Mouse (Mus musculus) stomach, embryonic 14.5 days (tissue): Measurements from ENCODE around the gene Gm43517. TPM values are rescaled to one million over a fixed set of nuclear protein-coding genes. Genes with fewer than 3 reads are reported as not detected.

Experiments
- ATAC-seq: fragments of 200-750 bp; cut with Nextera tagmentation; 2 replicates; pipeline ENCODE4 v1.8.0; 2017; ENCODE audit warnings: low read depth, moderate TSS enrichment; ENCODE audit not compliant: insufficient number of reproducible peaks, insufficient read depth, low FRiP score
- H3K27ac ChIP-seq: fragments of 300-500 bp; sonication (generic); 2 replicates; pipeline ENCODE4 v1.5.1; 2014; ENCODE audit warnings: mild to moderate bottlenecking, low read length, moderate library complexity, mixed read lengths
- H3K27me3 ChIP-seq: fragments of 300-500 bp; sonication (generic); 2 replicates; pipeline ENCODE4 v1.6.1; 2014; ENCODE audit warnings: low read length, control low read depth, mixed read lengths; ENCODE audit not compliant: control insufficient read depth, insufficient read depth
- H3K36me3 ChIP-seq: fragments of 300-500 bp; sonication (generic); 2 replicates; pipeline ENCODE4 v1.6.1; 2014; ENCODE audit warnings: mild to moderate bottlenecking, control low read depth, low read length, moderate library complexity, mixed read lengths; ENCODE audit not compliant: control insufficient read depth, insufficient read depth
- H3K4me1 ChIP-seq: fragments of 300-500 bp; sonication (generic); 2 replicates; pipeline ENCODE4 v1.6.1; 2014; ENCODE audit warnings: low read length, control low read depth, mixed read lengths; ENCODE audit not compliant: control insufficient read depth, insufficient read depth
- H3K4me2 ChIP-seq: fragments of 300-500 bp; sonication (generic); replicated peaks from 2 replicates; pipeline ENCODE4 v1.6.1; 2014; ENCODE audit warnings: low read depth, low read length, control low read depth
- H3K4me3 ChIP-seq: fragments of 300-500 bp; sonication (generic); 2 replicates; pipeline ENCODE4 v1.5.1; 2014; ENCODE audit warnings: low read depth, low read length, control low read depth
- H3K9ac ChIP-seq: fragments of 300-500 bp; sonication (generic); replicated peaks from 2 replicates; pipeline ENCODE4 v1.6.1; 2014; ENCODE audit warnings: low read depth, mild to moderate bottlenecking, control low read depth, low read length, moderate library complexity, mixed read lengths
- H3K9me3 ChIP-seq: fragments of 300-500 bp; sonication (generic); 2 replicates; pipeline ENCODE4 v1.6.1; 2016; ENCODE audit warnings: low read depth, low read length, control low read depth; ENCODE audit not compliant: control insufficient read depth
- WGBS: fragments of 180-500 bp; shearing (Covaris S2); extraction: QIAGEN DNeasy Blood & Tissue Kit; methylation state at CpG from one replicate; pipeline ENCODE4 v1.1.7; 2014; 5-methylcytosine and 5-hydroxymethylcytosine counted together
- polyA plus RNA-seq: library from polyadenylated mRNA; unstranded; fragments of >200 nt; fragmentation: Nextera tagmentation; extraction: Ambion mirVana; gene quantifications from 2 replicates; pipeline ENCODE4 v1.2.1, GENCODE M21; 2014

Gene Gm43517
- polyA plus RNA-seq, 1 experiment from 2014 or later, result not detected

DNA sequence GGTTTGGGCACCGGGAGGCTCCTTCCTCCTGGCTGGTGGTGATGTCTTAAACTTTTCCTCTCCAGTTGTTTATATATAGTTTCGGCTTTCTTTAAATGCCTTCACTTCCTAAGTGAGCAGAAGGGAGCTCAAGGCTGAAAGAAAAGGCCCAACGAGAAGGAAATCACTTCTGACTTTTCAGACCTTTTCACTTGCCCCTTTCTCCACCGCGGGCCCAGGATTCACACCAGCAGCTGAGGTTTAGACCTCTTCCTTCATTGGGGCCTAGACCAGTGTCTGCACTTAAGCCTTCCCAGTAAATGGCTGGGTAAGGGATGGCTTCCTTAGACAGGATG lies 16.8 kb downstream of the Gm43517 start:
- Histone ChIP-seq H3K27ac (no peak overlapping the region), H3K4me3 (peak overlapping the region; percentile 39), H3K4me2 (peak overlapping the region; percentile 69), H3K9me3 (no peaks in the 10 kb centered on the region), H3K4me1 (peaks cover 6% of the 10 kb centered on the region; the same call in 1 of the 2 replicates), H3K9ac (no peak overlapping the region), H3K36me3 (no peaks in the 10 kb centered on the region), H3K27me3 (peaks cover 51% of the 10 kb centered on the region)
- ATAC-seq, result no peak
- 0% methylated on average over 5 of the region's 5 CpGs for WGBS

GRCm38 (mm10) chr12:49409833-49410232 lies 24.9 kb downstream of the Gm43517 start:
- H3K27ac ChIP-seq, result no peak overlapping the region
- no peak overlapping the region for H3K4me2 ChIP-seq
- no peak overlapping the region for H3K4me3 ChIP-seq
- no peak overlapping the region for H3K9ac ChIP-seq
- WGBS, result 89% methylated on average over 2 of the region's 2 CpGs
- no peaks in the 10 kb centered on the region for H3K36me3 ChIP-seq
- peaks cover 2% of the 10 kb centered on the region; the same call in 1 of the 2 replicates for H3K27me3 ChIP-seq
- H3K9me3 ChIP-seq, result no peaks in the 10 kb centered on the region
- no peak for ATAC-seq
- H3K4me1 ChIP-seq, result no peaks in the 10 kb centered on the region

DNA sequence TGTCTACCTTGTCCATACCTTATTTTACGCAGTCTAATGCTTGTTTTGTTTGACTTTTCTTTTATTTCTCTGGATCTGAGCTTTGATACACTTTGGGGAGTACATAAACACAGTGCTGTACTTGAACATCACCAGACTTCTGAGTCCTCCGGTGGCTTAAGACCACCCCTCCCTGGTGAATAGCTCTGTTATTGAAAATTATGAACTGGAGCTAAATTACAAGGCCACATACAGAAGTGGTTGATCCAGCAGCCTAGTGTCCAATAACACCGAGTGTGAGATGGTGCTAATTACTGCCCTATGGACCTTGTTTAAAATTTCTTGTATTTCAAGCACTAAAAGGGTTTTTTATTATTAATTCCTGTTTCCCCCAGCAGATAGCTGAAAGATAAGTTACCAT lies 33.0 kb downstream of the Gm43517 start:
- Histone ChIP-seq H3K9ac (no peak overlapping the region), H3K27ac (no peak overlapping the region), H3K4me3 (no peak overlapping the region), H3K36me3 (no peaks in the 10 kb centered on the region), H3K4me1 (no peaks in the 10 kb centered on the region), H3K27me3 (no peaks in the 10 kb centered on the region), H3K4me2 (no peak overlapping the region), H3K9me3 (no peaks in the 10 kb centered on the region)
- 59% methylated on average over 3 of the region's 3 CpGs for WGBS
- ATAC-seq, result no peak

Other genes with a start within 250 kb of the Gm43517 start
- 0.08 TPM in 1 of 2 replicates, not detected in the other for gene Foxg1, start 2.5 kb upstream of the Gm43517 start, polyA plus RNA-seq